Mouse (Mus musculus) C2C12 (cell line): ENCODE measurements at regions not wholly inside any gene's neighbourhood (a gene's known extent, or its start where the extent isn't known, plus 50 kb on each side); places are given as distances from the start of the nearest gene placed in this dataset.

Source experiments
- CEBPB ChIP-seq: IDR thresholded peaks from one replicate; pipeline ENCODE4 v1.6.1; 2011; ENCODE audit warnings: low read depth, mild to moderate bottlenecking, control low read depth, moderate library complexity
- CTCF ChIP-seq: IDR thresholded peaks from one replicate; pipeline ENCODE4 v1.5.1; 2011; ENCODE audit not compliant: control insufficient read depth, insufficient read depth, insufficient read length
- MAX ChIP-seq: IDR thresholded peaks from one replicate; pipeline ENCODE4 v1.6.1; 2011; ENCODE audit warnings: mild to moderate bottlenecking, control low read depth
- MYOD1 ChIP-seq: IDR thresholded peaks from one replicate; pipeline ENCODE4 v1.6.1; 2011; ENCODE audit warnings: low read depth; ENCODE audit not compliant: control insufficient read depth, insufficient read length
- MYOG ChIP-seq: IDR thresholded peaks from one replicate; pipeline ENCODE4 v1.6.1; 2011; ENCODE audit not compliant: control insufficient read depth, insufficient read length; ENCODE audit errors: extremely low read depth
- USF1 ChIP-seq: IDR thresholded peaks from one replicate; pipeline ENCODE4 v1.6.1; 2011; ENCODE audit warnings: low read depth, mild to moderate bottlenecking, control low read depth, moderate library complexity

- no peak for TF ChIP-seq CTCF
- TF ChIP-seq MAX = no peak
- no peak for TF ChIP-seq CEBPB
- no peak for TF ChIP-seq USF1
- no peak for TF ChIP-seq MYOG
- TF ChIP-seq MYOD1 = no peak
Observed at GRCm38 (mm10) chr17:4840123-4840522, 154.0 kb upstream of the Arid1b start.
